Mouse (Mus musculus) CH12.LX (cell line): ENCODE measurements around the gene Slc39a5. TPM values are rescaled to one million over a fixed set of nuclear protein-coding genes. Genes with fewer than 3 reads are reported as not detected.

ENCODE experiments used
- DNase-seq: peaks from one replicate; pipeline ENCODE4 v3.0.0-alpha.2; 2013; ENCODE audit errors: extremely low read depth
- H3K27ac ChIP-seq: 2 replicates; pipeline ENCODE4 v1.5.1; 2012; ENCODE audit warnings: low read depth, mild to moderate bottlenecking, control low read depth, moderate library complexity; ENCODE audit not compliant: insufficient read depth
- H3K27me3 ChIP-seq: replicated peaks from 2 replicates; pipeline ENCODE3; 2012; ENCODE audit warnings: inconsistent platforms
- H3K36me3 ChIP-seq, 2 experiments: replicated peaks in 1 of 2; 2 replicates each; pipeline versions ENCODE3 to v1.6.1; 2012; ENCODE audit warnings: inconsistent platforms in 1 of 2, low read length in 1 of 2, mild to moderate bottlenecking in 1 of 2, mixed read lengths in 1 of 2, moderate library complexity in 1 of 2; ENCODE audit not compliant: control insufficient read depth in 1 of 2, insufficient read depth in 1 of 2
- H3K4me1 ChIP-seq, 2 experiments: 2 replicates each; pipeline ENCODE4 v1.6.1; 2012; ENCODE audit warnings: inconsistent platforms in 1 of 2, moderate library complexity in 1 of 2; ENCODE audit not compliant: insufficient read depth in 2 of 2, control insufficient read depth in 1 of 2
- H3K4me2 ChIP-seq: 2 replicates; pipeline ENCODE4 v1.6.1; 2012; ENCODE audit warnings: low read depth, mild to moderate bottlenecking, control low read depth; ENCODE audit not compliant: poor library complexity, insufficient read depth, severe bottlenecking
- H3K4me3 ChIP-seq, 3 experiments: fragments of 150-350 bp in 1 of 3; sonication (generic) in 1 of 3; replicated peaks in 1 of 3; 2 replicates each; pipeline versions ENCODE3 to v1.5.1; 2011 to 2012; ENCODE audit warnings: low read depth in 2 of 3, low read length in 2 of 3, mild to moderate bottlenecking in 2 of 3, moderate library complexity in 2 of 3, control low read depth in 1 of 3, improper control_type of control experiment in 1 of 3, inconsistent platforms in 1 of 3, mixed read lengths in 1 of 3; ENCODE audit not compliant: poor library complexity in 1 of 3
- H3K79me2 ChIP-seq: replicated peaks from 2 replicates; pipeline ENCODE4 v1.6.1; 2012; ENCODE audit warnings: mild to moderate bottlenecking, moderate library complexity; ENCODE audit not compliant: control insufficient read depth, poor library complexity, insufficient read depth, severe bottlenecking; ENCODE audit errors: extremely low read depth
- H3K9ac ChIP-seq: 2 replicates; pipeline ENCODE4 v1.6.1; 2012; ENCODE audit warnings: low read depth, mild to moderate bottlenecking, control low read depth, moderate library complexity; ENCODE audit not compliant: insufficient read depth
- H3K9me3 ChIP-seq: replicated peaks from 2 replicates; pipeline ENCODE3; 2012; ENCODE audit warnings: low read length, inconsistent platforms, mixed read lengths
- BHLHE40 ChIP-seq: IDR thresholded peaks from 2 replicates; pipeline ENCODE4 v1.6.1; 2011; ENCODE audit warnings: mild to moderate bottlenecking, low read depth, low read length, improper control_type of control experiment
- ETS1 ChIP-seq: conservative IDR thresholded peaks from 2 replicates; pipeline ENCODE4 v1.6.1; 2012; ENCODE audit warnings: low read depth, mild to moderate bottlenecking, inconsistent platforms, low read length, improper control_type of control experiment, moderate library complexity
- GABPA ChIP-seq: IDR thresholded peaks from 2 replicates; pipeline ENCODE4 v1.6.1; 2012; ENCODE audit warnings: low read depth, low read length, improper control_type of control experiment, inconsistent platforms; ENCODE audit not compliant: insufficient replicate concordance
- HCFC1 ChIP-seq: IDR thresholded peaks from 2 replicates; pipeline ENCODE4 v1.6.1; 2012; ENCODE audit warnings: low read depth, mild to moderate bottlenecking, inconsistent platforms, low read length, improper control_type of control experiment
- JUN ChIP-seq: IDR thresholded peaks from 2 replicates; pipeline ENCODE4 v1.6.1; 2011; ENCODE audit warnings: low read depth, mild to moderate bottlenecking, low read length, improper control_type of control experiment, moderate library complexity; ENCODE audit not compliant: insufficient read depth
- KAT2A ChIP-seq: IDR thresholded peaks from 2 replicates; pipeline ENCODE4 v1.6.1; 2012; ENCODE audit warnings: low read length, improper control_type of control experiment, inconsistent platforms; ENCODE audit not compliant: insufficient replicate concordance
- MAX ChIP-seq: IDR thresholded peaks from 2 replicates; pipeline ENCODE4 v1.6.1; 2011; ENCODE audit warnings: low read length, improper control_type of control experiment
- MYC ChIP-seq: IDR thresholded peaks from 2 replicates; pipeline ENCODE4 v1.6.1; 2011; ENCODE audit warnings: low read depth, mild to moderate bottlenecking, improper control_type of control experiment, low read length
- NELFE ChIP-seq: IDR thresholded peaks from 2 replicates; pipeline ENCODE4 v1.6.1; 2011; ENCODE audit warnings: low read depth, low read length, improper control_type of control experiment
- PAX5 ChIP-seq: IDR thresholded peaks from 2 replicates; pipeline ENCODE4 v1.6.1; 2012; ENCODE audit warnings: low read length, inconsistent platforms, mixed read lengths
- POLR2A ChIP-seq: IDR thresholded peaks from 2 replicates; pipeline ENCODE4 v1.6.1; 2011; ENCODE audit warnings: low read depth, mild to moderate bottlenecking, improper control_type of control experiment, low read length
- POLR2AphosphoS2 ChIP-seq: IDR thresholded peaks from 2 replicates; pipeline ENCODE4 v1.6.1; 2011; ENCODE audit warnings: low read depth, low read length, improper control_type of control experiment
- USF1 ChIP-seq: IDR thresholded peaks from 2 replicates; pipeline ENCODE4 v1.6.1; 2014; ENCODE audit warnings: low read depth, mild to moderate bottlenecking, inconsistent platforms, low read length, improper control_type of control experiment
- USF2 ChIP-seq: conservative IDR thresholded peaks from 2 replicates; pipeline ENCODE4 v1.6.1; 2011; ENCODE audit warnings: low read depth, low read length, improper control_type of control experiment
- dilution Hi-C: fragments of 300-500 bp; cut with MboI; formaldehyde crosslinking; loops from 2 replicates; pipeline ENCODE4 v1.14.3; 2020; ENCODE audit warnings: low sequenced_read_pairs; ENCODE audit not compliant: extremely low pct_unique_long_range_greater_than_20kb, extremely low pct_ligation_motif_present
- in situ Hi-C: fragments of 300-500 bp; cut with MboI; formaldehyde crosslinking; loops from 3 replicates; pipeline ENCODE4 v1.14.3; 2019; ENCODE audit warnings: low sequenced_read_pairs, low pct_ligation_motif_present, low pct_unique_long_range_greater_than_20kb, mixed read lengths
- polyA plus RNA-seq: library from polyadenylated mRNA; unstranded; fragments of >175 nt; gene quantifications from 2 replicates; pipeline ENCODE4 v1.2.1, GENCODE M21; 2012; ENCODE audit warnings: low read depth; ENCODE audit not compliant: insufficient read length
- total RNA-seq, 2 experiments: library from RNA; depleted of rRNA; stranded (reverse); fragments of 300-350 nt in 1 of 2; fragments of >200 nt in 1 of 2; gene quantifications; 2 replicates each; pipeline ENCODE4 v1.2.3; 2012 to 2014

The Slc39a5 gene
- total and polyA plus RNA-seq, 3 experiments, result 0.11 TPM; not detected in 2

DNA sequence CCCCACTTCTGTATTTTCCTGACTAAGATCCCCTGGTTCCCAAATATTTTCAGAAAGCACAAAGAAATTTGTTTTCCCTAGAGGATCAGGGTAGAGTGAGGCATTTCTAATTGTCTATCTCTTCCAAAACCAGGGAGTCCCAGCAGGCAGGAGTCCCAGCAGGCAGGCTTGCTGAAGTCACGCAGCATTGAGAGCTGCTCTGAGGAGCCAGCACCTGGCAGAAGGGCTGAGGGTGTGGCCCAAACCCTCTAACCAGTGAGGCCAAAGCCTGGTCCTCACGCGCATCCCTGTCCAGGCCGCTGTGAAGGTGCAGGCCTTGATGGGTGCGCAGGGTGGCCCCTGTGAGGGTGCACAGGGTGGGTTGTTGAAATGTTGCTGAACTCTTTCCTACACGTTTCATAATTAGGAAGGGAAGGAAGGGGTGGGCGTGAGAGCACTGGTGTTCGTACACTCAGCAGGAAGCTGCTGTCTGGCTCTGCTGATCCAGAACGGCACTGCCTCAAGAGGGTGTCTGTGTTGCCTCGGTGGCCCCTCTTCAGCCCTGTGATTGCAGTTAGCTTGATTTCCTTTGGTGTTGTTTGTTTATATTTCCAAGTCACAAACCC lies 37.7 kb upstream of the Slc39a5 start:
- Histone ChIP-seq H3K4me1 (peaks cover 5 to 32% of the 10 kb centered on the region in 2 experiments), H3K9ac (no peak overlapping the region), H3K27ac (no peak overlapping the region), H3K4me3 (no peak overlapping the region), H3K27me3 (no peaks in the 10 kb centered on the region), H3K36me3 (peaks cover 51 to 84% of the 10 kb centered on the region in 2 experiments)
- TF ChIP-seq PAX5 (no peak), MAX (no peak), HCFC1 (no peak), GABPA (no peak)
- TF ChIP-seq, all 38 proteins: peak for 0
- H3K4me2 ChIP-seq, result no peak overlapping the region
- in situ Hi-C loops, result no loop called here
- no peaks in the 10 kb centered on the region for H3K79me2 ChIP-seq
- DNase-seq, result peak; percentile 35
- H3K9me3 ChIP-seq, result no peaks in the 10 kb centered on the region
- dilution Hi-C loops, result no loop called here

- Histone ChIP-seq H3K27ac (no peak overlapping the region), H3K27me3 (no peaks in the 10 kb centered on the region), H3K79me2 (no peaks in the 10 kb centered on the region), H3K4me2 (no peak overlapping the region), H3K4me3 (no peak overlapping the region), H3K4me1 (peaks cover 5 to 38% of the 10 kb centered on the region in 2 experiments), H3K36me3 (peaks cover 54 to 86% of the 10 kb centered on the region in 2 experiments), H3K9ac (no peak overlapping the region), H3K9me3 (no peaks in the 10 kb centered on the region)
- in situ Hi-C loops, result no loop called here
- TF ChIP-seq USF2 (no peak), NELFE (no peak), ETS1 (no peak), JUN (no peak), POLR2AphosphoS2 (no peak), BHLHE40 (no peak)
- DNase-seq, result no peak
- dilution Hi-C loops, result no loop called here
These were observed 35.3 kb upstream of the Slc39a5 start for GRCm38 (mm10) chr10:128436376-128436775.

GRCm38 (mm10) chr10:128435873-128436272 lies 34.8 kb upstream of the Slc39a5 start:
- H3K9me3 ChIP-seq, result no peaks in the 10 kb centered on the region
- no peak for TF ChIP-seq POLR2A
- TF ChIP-seq MYC, result no peak
- TF ChIP-seq KAT2A, result no peak
- TF ChIP-seq USF1, result no peak
- TF ChIP-seq, all 38 proteins: peak for 0
- H3K4me3 ChIP-seq, result no peak overlapping the region
- H3K4me1 ChIP-seq, result peaks cover 5 to 38% of the 10 kb centered on the region in 2 experiments
- no peaks in the 10 kb centered on the region for H3K79me2 ChIP-seq
- no peak overlapping the region for H3K9ac ChIP-seq
- DNase-seq, result no peak
- H3K4me2 ChIP-seq, result no peak overlapping the region
- in situ Hi-C loops (no loop called here), dilution Hi-C loops (no loop called here)
- no peak overlapping the region for H3K27ac ChIP-seq
- H3K36me3 ChIP-seq, result peaks cover 54 to 85% of the 10 kb centered on the region in 2 experiments
- H3K27me3 ChIP-seq, result no peaks in the 10 kb centered on the region
